Mouse (Mus musculus) 416B (cell line): ENCODE data around the gene Nptxr.
A peak's percentile ranks its signal among the peaks of the same experiment; 100 is the strongest.

Experiments used
- DNase-seq: peaks from one replicate; pipeline ENCODE4 v3.0.0; 2011; ENCODE audit warnings: low read depth

The Nptxr gene

GRCm38 (mm10) chr15:79790111-79790510 lies 14.5 kb downstream of the Nptxr start:
- no peak for DNase-seq

GRCm38 (mm10) chr15:79787815-79788214 lies 16.8 kb downstream of the Nptxr start:
- DNase-seq: no peak

- DNase-seq: no peak
Measured at GRCm38 (mm10) chr15:79785056-79785455, 19.5 kb downstream of the Nptxr start.

- no peak for DNase-seq
Measured at GRCm38 (mm10) chr15:79777749-79778148, 26.8 kb downstream of the Nptxr start, which contains the start of gene Dnal4. Gene Dnal4 (minus strand): TSS chr15:79777849.

GRCm38 (mm10) chr15:79775662-79776061 lies 28.9 kb downstream of the Nptxr start:
- DNase-seq: no peak

GRCm38 (mm10) chr15:79774117-79775027 lies 30.2 kb downstream of the Nptxr start:
- DNase-seq: peak; percentile 99

GRCm38 (mm10) chr15:79770629-79771240 lies 33.8 kb downstream of the Nptxr start:
- DNase-seq: peak; percentile 42

- DNase-seq: peak; percentile 40
Measured at GRCm38 (mm10) chr15:79768302-79768701, 36.3 kb downstream of the Nptxr start.

- DNase-seq: no peak
Measured at GRCm38 (mm10) chr15:79767327-79767961, 37.1 kb downstream of the Nptxr start.

GRCm38 (mm10) chr15:79766586-79767071 lies 37.9 kb downstream of the Nptxr start:
- DNase-seq: no peak

- no peak for DNase-seq
Measured at GRCm38 (mm10) chr15:79766168-79766567, 38.4 kb downstream of the Nptxr start.

- DNase-seq: no peak
Measured at GRCm38 (mm10) chr15:79765361-79765760, 39.2 kb downstream of the Nptxr start.

GRCm38 (mm10) chr15:79764539-79765267 lies 39.9 kb downstream of the Nptxr start:
- no peak for DNase-seq

- DNase-seq: no peak
Measured at GRCm38 (mm10) chr15:79763601-79764246, 40.8 kb downstream of the Nptxr start.

- no peak for DNase-seq
Measured at GRCm38 (mm10) chr15:79763001-79763400, 41.6 kb downstream of the Nptxr start.

- no peak for DNase-seq
Measured at GRCm38 (mm10) chr15:79760956-79761355, 43.6 kb downstream of the Nptxr start.

- DNase-seq: no peak
Measured at GRCm38 (mm10) chr15:79757118-79757517, 47.4 kb downstream of the Nptxr start.

- DNase-seq: no peak
Measured at GRCm38 (mm10) chr15:79755977-79756625, 48.5 kb downstream of the Nptxr start.

- no peak for DNase-seq
Measured at GRCm38 (mm10) chr15:79755176-79755575, 49.4 kb downstream of the Nptxr start.

GRCm38 (mm10) chr15:79753873-79754272 lies 50.7 kb downstream of the Nptxr start:
- no peak for DNase-seq

GRCm38 (mm10) chr15:79753420-79753752 lies 51.2 kb downstream of the Nptxr start:
- no peak for DNase-seq
